Mouse (Mus musculus): ENCODE results near the gene Herpud1.
"Not testable (repeated sequence)": the region's sequence is repeated elsewhere in the genome, so short reads cannot be mapped to it uniquely, and the experiment has no call there.

Herpud1 gene

GRCm38 (mm10) chr8:94376176-94376575, 10.1 kb upstream of the Herpud1 start:
- DNase-seq, result no peak

GRCm38 (mm10) chr8:94376580-94376979, 9.7 kb upstream of the Herpud1 start:
- DNase-seq, result no peak

- DNase-seq, result no peak
Measured at GRCm38 (mm10) chr8:94377031-94377430, 9.2 kb upstream of the Herpud1 start.

GRCm38 (mm10) chr8:94377714-94378205, 8.5 kb upstream of the Herpud1 start:
- DNase-seq, result no peak

- no peak for DNase-seq
Measured at GRCm38 (mm10) chr8:94378763-94379415, 7.3 kb upstream of the Herpud1 start.

- DNase-seq, result no peak
Measured at GRCm38 (mm10) chr8:94379686-94380085, 6.6 kb upstream of the Herpud1 start.

- no peak for DNase-seq
Measured at GRCm38 (mm10) chr8:94384166-94384565, 2.1 kb upstream of the Herpud1 start.

- peak; percentile 36 for DNase-seq
Measured at GRCm38 (mm10) chr8:94385506-94386213, 578 bp upstream of the Herpud1 start.

GRCm38 (mm10) chr8:94387027-94387684, 918 bp downstream of the Herpud1 start:
- DNase-seq, result peak; percentile 85

GRCm38 (mm10) chr8:94387785-94388184, 1.5 kb downstream of the Herpud1 start:
- DNase-seq, result no peak

- no peak for DNase-seq
Measured at GRCm38 (mm10) chr8:94389531-94389930, 3.3 kb downstream of the Herpud1 start.

GRCm38 (mm10) chr8:94390429-94390828, 4.2 kb downstream of the Herpud1 start:
- DNase-seq, result no peak

GRCm38 (mm10) chr8:94390910-94391309, 4.7 kb downstream of the Herpud1 start:
- DNase-seq, result no peak

GRCm38 (mm10) chr8:94392147-94392546, 5.9 kb downstream of the Herpud1 start:
- DNase-seq, result peak; percentile 24

GRCm38 (mm10) chr8:94392648-94393047, 6.4 kb downstream of the Herpud1 start:
- no peak for DNase-seq

- DNase-seq, result no peak
Measured at GRCm38 (mm10) chr8:94395851-94396540, 9.8 kb downstream of the Herpud1 start.

GRCm38 (mm10) chr8:94396964-94397657, 10.9 kb downstream of the Herpud1 start:
- peak; percentile 27 for DNase-seq

- DNase-seq, result no peak
Measured at GRCm38 (mm10) chr8:94398587-94398986, 12.3 kb downstream of the Herpud1 start.

- no peak for DNase-seq
Measured at GRCm38 (mm10) chr8:94399361-94399953, 13.2 kb downstream of the Herpud1 start.

GRCm38 (mm10) chr8:94399957-94400356, 13.7 kb downstream of the Herpud1 start:
- DNase-seq, result not testable (repeated sequence)

- DNase-seq, result no peak
Measured at GRCm38 (mm10) chr8:94408443-94409080, 22.3 kb downstream of the Herpud1 start.

- DNase-seq, result no peak
Measured at GRCm38 (mm10) chr8:94409523-94409922, 23.3 kb downstream of the Herpud1 start.
